Mouse (Mus musculus): ENCODE results near the gene Rpl19. TPM values are rescaled to one million over a fixed set of nuclear protein-coding genes. Genes with fewer than 3 reads are reported as not detected.

Rpl19 gene
- polyA plus RNA-seq, 2 experiments: 1,199 to 1,869 TPM

DNA sequence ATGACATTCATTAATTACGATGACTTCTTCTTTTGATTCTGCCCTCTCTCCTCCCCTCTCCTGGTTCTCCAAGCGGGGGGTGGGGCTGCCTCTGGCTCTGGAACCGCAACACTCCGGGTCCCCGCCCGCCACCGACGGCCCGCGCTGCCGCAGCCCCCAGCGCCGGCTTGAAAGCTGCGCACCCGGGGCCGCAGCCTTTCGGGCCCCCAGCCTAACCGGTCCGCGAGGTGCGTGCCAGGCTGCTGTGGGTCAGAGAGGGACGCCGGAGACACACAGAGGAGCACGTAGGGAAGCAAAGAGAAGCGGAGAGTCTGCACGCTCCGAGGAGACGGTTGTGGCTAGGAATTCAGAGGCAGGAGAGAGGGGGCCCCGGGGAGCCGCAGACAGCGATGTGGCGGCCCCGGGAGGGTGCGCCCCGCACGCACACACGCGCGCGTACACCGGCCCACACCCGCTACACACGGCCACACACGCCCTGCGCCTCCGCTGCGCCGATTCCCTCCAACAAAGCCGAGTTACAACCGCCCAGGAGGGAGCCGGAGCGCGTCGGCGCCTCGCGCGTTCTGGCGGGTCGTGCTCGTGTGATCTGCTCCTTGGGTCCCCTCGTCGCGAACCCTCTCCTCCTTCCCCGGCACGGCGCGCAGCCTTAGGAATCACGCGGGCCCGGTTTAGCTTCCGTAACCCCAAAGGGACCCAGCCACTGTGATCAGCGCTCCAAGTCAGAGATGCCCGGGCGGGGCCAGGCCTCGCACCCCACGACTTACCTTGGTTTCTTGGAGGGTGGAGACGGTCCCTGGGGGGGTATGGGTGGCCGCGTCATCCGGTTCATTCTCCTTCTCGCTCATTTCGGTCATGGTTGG, 25.8 kb downstream of the Rpl19 start:
- 1% methylated on average over 59 of the region's 83 CpGs for WGBS
- ATAC-seq (ENCODE audit: low FRiP score, low read depth) (no peak), DNase-seq (ENCODE audit: low spot score) (no peak)
- Histone ChIP-seq H3K9me3 (ENCODE audit: control insufficient read depth, low read length) (no peaks in the 10 kb centered on the region), H3K36me3 (ENCODE audit: control insufficient read depth, insufficient read depth, low read length) (no peaks in the 10 kb centered on the region), H3K27me3 (ENCODE audit: control insufficient read depth, insufficient read depth, low read length) (peaks cover 35% of the 10 kb centered on the region), H3K9ac (ENCODE audit: low read depth, low read length, severe bottlenecking) (peak overlapping the region; percentile 43), H3K4me3 (replicated peaks; ENCODE audit: low read length) (peak overlapping the region; percentile 45), H3K4me1 (ENCODE audit: control insufficient read depth, insufficient read depth, low read length) (peaks cover 5% of the 10 kb centered on the region), H3K4me2 (replicated peaks; ENCODE audit: low read depth, low read length, severe bottlenecking) (peak overlapping the region; percentile 77), H3K27ac (replicated peaks; ENCODE audit: low read depth, low read length) (no peak overlapping the region)
- TF ChIP-seq POLR2A (IDR thresholded peaks at IDR 0.05; ENCODE audit: borderline replicate concordance, extremely low read depth, insufficient read depth, insufficient read length): no peak

DNA sequence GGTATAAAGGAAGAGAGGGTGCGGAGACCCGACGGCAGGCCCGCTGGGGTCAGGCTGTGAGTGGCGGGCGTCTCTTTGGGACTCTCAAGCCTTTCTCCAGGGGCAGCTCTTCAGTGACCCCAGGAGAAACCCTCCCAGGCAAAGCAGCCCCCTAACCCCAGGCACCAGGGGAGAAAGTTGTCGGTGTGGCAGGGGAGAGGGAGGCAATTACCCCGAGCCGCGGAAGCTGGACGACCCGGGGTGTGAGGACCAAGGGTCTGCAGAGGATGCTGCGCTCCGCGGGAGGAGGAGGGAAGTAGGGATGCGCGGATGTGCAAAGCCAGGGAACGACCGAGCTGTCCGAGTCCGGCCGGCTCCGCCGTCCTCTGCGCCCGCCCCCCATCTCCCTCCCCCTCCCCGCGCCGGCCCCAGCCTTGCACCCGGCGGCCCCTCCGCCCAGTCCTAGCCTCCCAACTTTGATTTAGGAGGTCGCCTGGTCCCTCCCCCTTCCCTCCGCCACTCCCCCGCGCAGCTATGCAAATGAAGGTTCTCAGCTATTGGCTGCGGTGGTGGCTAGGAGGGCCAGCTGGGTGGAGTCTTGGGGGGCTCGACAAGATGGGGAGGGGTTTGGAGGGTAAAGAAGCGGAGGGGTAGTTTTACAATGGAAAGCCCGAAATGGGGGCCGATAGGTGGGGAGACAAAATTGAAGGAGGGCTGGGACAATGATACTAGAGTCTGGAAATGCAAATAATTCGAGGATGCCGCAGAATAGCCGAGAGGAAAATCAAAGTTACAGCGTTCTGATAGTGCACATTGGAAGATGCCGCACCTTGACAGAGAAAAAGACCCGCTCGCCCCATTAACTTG, 26.7 kb downstream of the Rpl19 start, which contains the start of gene Stac2:
Gene Stac2, minus strand, starts transcription at position 474 of the 846 bp plus-strand sequence.
- Histone ChIP-seq H3K4me3 (replicated peaks; ENCODE audit: low read length) (peak within 1 kb of the TSS; percentile 45), H3K27ac (replicated peaks; ENCODE audit: low read depth, low read length) (no peak within 1 kb of the TSS), H3K36me3 (ENCODE audit: control insufficient read depth, insufficient read depth, low read length) (no peaks in the 10 kb centered on the region), H3K4me2 (replicated peaks; ENCODE audit: low read depth, low read length, severe bottlenecking) (peak within 1 kb of the TSS; percentile 77), H3K27me3 (ENCODE audit: control insufficient read depth, insufficient read depth, low read length) (peaks cover 35% of the 10 kb centered on the region), H3K4me1 (ENCODE audit: control insufficient read depth, insufficient read depth, low read length) (peaks cover 8% of the 10 kb centered on the region), H3K9me3 (ENCODE audit: control insufficient read depth, low read length) (no peaks in the 10 kb centered on the region), H3K9ac (ENCODE audit: low read depth, low read length, severe bottlenecking) (peak within 1 kb of the TSS; percentile 43)
- WGBS: 2% methylated on average over 40 of the region's 48 CpGs
- DNase-seq (ENCODE audit: low spot score): peak; percentile 74
- no peak for TF ChIP-seq POLR2A (IDR thresholded peaks at IDR 0.05; ENCODE audit: borderline replicate concordance, extremely low read depth, insufficient read depth, insufficient read length)
- peak; percentile 92 for ATAC-seq (ENCODE audit: low FRiP score, low read depth)

DNA sequence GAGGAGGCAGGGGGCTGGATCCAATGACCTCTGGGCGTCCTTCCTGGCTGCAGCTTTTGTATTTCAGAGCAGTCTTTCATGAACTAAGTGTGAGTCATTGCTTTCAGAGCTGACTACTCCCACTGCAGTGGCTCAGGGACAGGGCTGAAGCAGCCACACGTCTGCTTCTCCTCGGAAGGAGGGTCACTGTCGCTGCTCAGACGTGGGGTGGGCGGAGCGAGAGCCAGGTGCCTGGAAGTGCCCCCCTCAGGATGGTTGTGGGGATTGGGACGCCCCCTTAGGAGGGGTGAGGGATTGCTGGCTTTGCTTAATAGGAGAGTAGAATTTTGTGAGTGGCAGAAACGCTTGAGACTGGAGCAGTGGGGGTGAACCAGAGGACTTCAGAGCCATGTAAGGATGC, 31.0 kb downstream of the Rpl19 start:
- no peak overlapping the region for H3K27ac ChIP-seq (replicated peaks; ENCODE audit: low read depth, low read length)
- ATAC-seq (ENCODE audit: low FRiP score, low read depth) (no peak), DNase-seq (ENCODE audit: low spot score) (no peak)
- peaks cover 8% of the 10 kb centered on the region for H3K4me1 ChIP-seq (ENCODE audit: control insufficient read depth, insufficient read depth, low read length)
- WGBS: 26% methylated on average over 9 of the region's 9 CpGs
- no peak overlapping the region for H3K4me2 ChIP-seq (replicated peaks; ENCODE audit: low read depth, low read length, severe bottlenecking)
- no peaks in the 10 kb centered on the region for H3K36me3 ChIP-seq (ENCODE audit: control insufficient read depth, insufficient read depth, low read length)
- no peaks in the 10 kb centered on the region for H3K9me3 ChIP-seq (ENCODE audit: control insufficient read depth, low read length)
- TF ChIP-seq POLR2A (IDR thresholded peaks at IDR 0.05; ENCODE audit: borderline replicate concordance, extremely low read depth, insufficient read depth, insufficient read length): no peak
- H3K9ac ChIP-seq (ENCODE audit: low read depth, low read length, severe bottlenecking): no peak overlapping the region
- H3K27me3 ChIP-seq (ENCODE audit: control insufficient read depth, insufficient read depth, low read length): peaks cover 8% of the 10 kb centered on the region
- no peak overlapping the region for H3K4me3 ChIP-seq (replicated peaks; ENCODE audit: low read length)

DNA sequence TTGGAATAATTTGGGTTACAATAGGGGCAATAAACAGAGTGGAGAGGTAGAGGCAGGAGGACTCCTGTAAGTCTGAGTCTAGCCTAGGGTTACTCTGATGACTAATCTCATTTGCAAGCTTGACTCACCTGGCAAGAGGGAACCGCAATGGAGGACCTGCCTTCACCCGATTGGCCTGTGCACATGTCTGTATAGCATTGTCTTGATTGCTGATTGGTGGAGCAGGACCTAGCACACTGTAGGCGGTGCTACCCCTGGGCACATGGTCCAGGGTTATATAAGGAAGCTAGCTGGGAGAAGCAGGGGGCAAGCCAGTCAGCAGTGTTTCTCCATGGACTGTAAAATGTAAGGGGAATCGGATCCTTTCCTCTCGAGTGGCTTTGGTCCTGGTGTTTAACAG, 31.5 kb downstream of the Rpl19 start:
- DNase-seq (ENCODE audit: low spot score) (no peak), ATAC-seq (ENCODE audit: low FRiP score, low read depth) (no peak)
- Histone ChIP-seq H3K4me1 (ENCODE audit: control insufficient read depth, insufficient read depth, low read length) (peaks cover 8% of the 10 kb centered on the region), H3K27ac (replicated peaks; ENCODE audit: low read depth, low read length) (no peak overlapping the region), H3K4me2 (replicated peaks; ENCODE audit: low read depth, low read length, severe bottlenecking) (no peak overlapping the region), H3K36me3 (ENCODE audit: control insufficient read depth, insufficient read depth, low read length) (no peaks in the 10 kb centered on the region), H3K4me3 (replicated peaks; ENCODE audit: low read length) (no peak overlapping the region), H3K9me3 (ENCODE audit: control insufficient read depth, low read length) (no peaks in the 10 kb centered on the region), H3K9ac (ENCODE audit: low read depth, low read length, severe bottlenecking) (no peak overlapping the region), H3K27me3 (ENCODE audit: control insufficient read depth, insufficient read depth, low read length) (peaks cover 3% of the 10 kb centered on the region; the same call in 1 of the 2 replicates)
- WGBS: 80% methylated on average over 5 of the region's 5 CpGs
- no peak for TF ChIP-seq POLR2A (IDR thresholded peaks at IDR 0.05; ENCODE audit: borderline replicate concordance, extremely low read depth, insufficient read depth, insufficient read length)

DNA sequence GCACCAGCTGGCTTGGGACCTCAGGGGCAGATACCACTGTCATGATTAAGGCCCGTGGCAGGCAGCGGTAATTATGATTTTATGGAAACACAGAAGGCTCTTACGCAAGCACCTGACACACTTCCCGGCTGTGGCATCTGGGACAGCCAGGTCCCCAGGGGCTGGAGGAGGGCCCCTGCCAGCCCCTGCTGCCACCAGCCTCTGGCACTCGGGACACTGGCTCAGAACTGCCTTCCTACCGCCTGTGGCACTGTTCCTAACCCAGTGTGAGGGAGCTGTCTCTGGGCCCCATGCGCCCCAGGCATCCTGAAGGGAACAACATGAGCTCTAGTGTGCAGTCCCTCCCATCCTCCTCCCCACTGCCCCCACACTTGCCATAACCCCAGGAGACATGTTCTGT, 33.2 kb downstream of the Rpl19 start:
- WGBS: 51% methylated on average over 7 of the region's 7 CpGs
- Histone ChIP-seq H3K27me3 (ENCODE audit: control insufficient read depth, insufficient read depth, low read length) (no peaks in the 10 kb centered on the region), H3K27ac (replicated peaks; ENCODE audit: low read depth, low read length) (no peak overlapping the region), H3K4me2 (replicated peaks; ENCODE audit: low read depth, low read length, severe bottlenecking) (no peak overlapping the region), H3K36me3 (ENCODE audit: control insufficient read depth, insufficient read depth, low read length) (no peaks in the 10 kb centered on the region), H3K9ac (ENCODE audit: low read depth, low read length, severe bottlenecking) (no peak overlapping the region), H3K4me3 (replicated peaks; ENCODE audit: low read length) (no peak overlapping the region), H3K9me3 (ENCODE audit: control insufficient read depth, low read length) (no peaks in the 10 kb centered on the region), H3K4me1 (ENCODE audit: control insufficient read depth, insufficient read depth, low read length) (peaks cover 5% of the 10 kb centered on the region; the same call in 1 of the 2 replicates)
- TF ChIP-seq POLR2A (IDR thresholded peaks at IDR 0.05; ENCODE audit: borderline replicate concordance, extremely low read depth, insufficient read depth, insufficient read length): no peak
- ATAC-seq (ENCODE audit: low FRiP score, low read depth) (no peak), DNase-seq (ENCODE audit: low spot score) (no peak)

All from limb, embryonic 14.5 days (tissue).